Mouse (Mus musculus): ENCODE results near the gene Ndufs3. TPM values are rescaled to one million over a fixed set of nuclear protein-coding genes. Genes with fewer than 3 reads are reported as not detected.
A peak's percentile ranks its signal among the peaks of the same experiment; 100 is the strongest.

Gene Ndufs3
- total RNA-seq, 2 experiments from 2014 or later: 874 to 1,007 TPM

GRCm38 (mm10) chr2:90861486-90861885 lies 43.1 kb downstream of the Ndufs3 start:
- no peak for DNase-seq

- no peak for DNase-seq
These were observed 54.2 kb downstream of the Ndufs3 start for GRCm38 (mm10) chr2:90850401-90850800.

- DNase-seq: peak; percentile 18 to 30
These were observed 56.3 kb downstream of the Ndufs3 start for GRCm38 (mm10) chr2:90848331-90848730.

- no peak for DNase-seq
These were observed 57.0 kb downstream of the Ndufs3 start for GRCm38 (mm10) chr2:90847681-90848050.

GRCm38 (mm10) chr2:90846955-90847680 lies 57.5 kb downstream of the Ndufs3 start, which contains the start of gene Mtch2:
Gene Mtch2 (plus strand): TSS chr2:90847155.
- DNase-seq: peak; percentile 99

- no peak for DNase-seq
These were observed 58.1 kb downstream of the Ndufs3 start for GRCm38 (mm10) chr2:90846597-90846954.

GRCm38 (mm10) chr2:90846171-90846570 lies 58.5 kb downstream of the Ndufs3 start:
- DNase-seq: peak; percentile 33 to 38

- DNase-seq: no peak
These were observed 59.4 kb downstream of the Ndufs3 start for GRCm38 (mm10) chr2:90845234-90845633.

Other genes with a start within 250 kb of the Ndufs3 start
- 10 to 100 TPM; 13.1 to 18.0 TPM for gene Nup160, start 227.6 kb downstream of the Ndufs3 start, total RNA-seq (2021)
- gene Fnbp4, start 159.5 kb downstream of the Ndufs3 start, total RNA-seq (2021): 10 to 100 TPM in 1 of 2 experiments, 1 to 10 TPM in 1; 8.2 to 13.9 TPM
- gene Agbl2, start 122.1 kb downstream of the Ndufs3 start, total RNA-seq (2021): 1 to 10 TPM; 1.1 to 1.4 TPM
- 100 to 1,000 TPM; 203 to 215 TPM for gene Mtch2, start 57.7 kb downstream of the Ndufs3 start, total RNA-seq (2021)
- 1 to 10 TPM; 3.5 to 3.7 TPM for gene C1qtnf4, start 19.0 kb downstream of the Ndufs3 start, total RNA-seq (2021)
- gene Kbtbd4, start 87 bp downstream of the Ndufs3 start, total RNA-seq (2021): 10 to 100 TPM; 18.3 to 26.0 TPM
- gene Celf1, start 35.6 kb upstream of the Ndufs3 start, total RNA-seq (2021): 10 to 100 TPM; 70.7 to 74.4 TPM
- 10 to 100 TPM; 17.6 to 18.5 TPM for gene Rapsn, start 130.8 kb upstream of the Ndufs3 start, total RNA-seq (2021)
- gene Psmc3, start 149.2 kb upstream of the Ndufs3 start, total RNA-seq (2021): 100 to 1,000 TPM; 231 to 257 TPM
- 10 to 100 TPM; 20.0 to 26.2 TPM for gene Slc39a13, start 165.6 kb upstream of the Ndufs3 start, total RNA-seq (2021)
- 1 to 10 TPM; 4.0 to 5.0 TPM for gene Spi1, start 177.6 kb upstream of the Ndufs3 start, total RNA-seq (2021)
- 1,000 to 10,000 TPM; 1,572 to 1,905 TPM for gene Mybpc3, start 213.3 kb upstream of the Ndufs3 start, total RNA-seq (2021)

Measured in heart, adult 18-20 months (tissue).